ENCODE assay signal across 8 mouse cellular contexts in the genomic region with DNA sequence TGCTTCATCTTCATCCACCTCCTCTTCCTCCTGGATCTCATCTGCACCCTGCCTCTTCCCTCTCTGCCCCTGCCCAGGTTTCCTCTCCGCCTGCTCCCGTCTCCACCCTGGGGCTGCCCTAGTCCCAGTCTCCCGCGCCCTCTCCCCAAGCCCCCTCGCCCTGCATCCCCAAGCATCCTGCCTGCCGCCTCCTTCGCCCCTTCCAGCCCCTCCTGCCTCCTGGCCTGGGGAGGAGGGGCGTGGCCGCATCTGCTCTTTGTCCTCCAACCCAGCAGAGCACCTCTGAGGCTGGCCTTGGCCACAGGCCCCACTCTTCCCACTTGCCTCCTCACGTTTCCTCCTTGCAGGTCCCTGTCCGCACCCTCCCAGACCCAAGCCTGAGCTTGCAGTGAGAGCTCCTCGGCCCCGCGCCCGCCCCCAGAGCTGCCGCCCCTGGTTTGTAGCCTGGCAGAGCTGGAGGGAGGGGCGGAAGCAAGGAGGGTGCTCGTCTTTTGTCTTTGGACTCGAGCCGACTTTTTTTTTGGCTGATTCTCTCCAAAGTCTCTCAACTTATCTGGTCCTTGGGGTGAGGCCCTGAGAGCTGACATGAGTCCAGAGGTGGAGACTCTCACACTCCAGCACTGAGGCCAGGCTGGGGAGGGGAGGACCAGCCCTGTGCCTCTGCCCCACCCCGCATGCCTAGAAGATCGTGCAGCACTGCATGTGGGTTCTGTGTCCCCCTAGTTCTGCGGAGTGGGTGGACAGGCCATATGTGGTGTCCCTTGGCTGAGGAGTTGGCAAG. TPM values are rescaled to one million over a fixed set of nuclear protein-coding genes. Genes with fewer than 3 reads are reported as not detected.
A peak's percentile ranks its signal among the peaks of the same experiment; 100 is the strongest.
DNase-seq lines count a peak whose midpoint lies in the region; ATAC-seq and TF ChIP-seq lines count a peak whose summit lies in the region.

No protein-coding gene starts in this region.

- H3K27ac ChIP-seq in embryonic facial prominence, embryonic 10.5 days (replicated peaks) = peak overlapping the region; percentile 81
- H3K27ac ChIP-seq in heart, embryonic 10.5 days = peak overlapping the region; percentile 83
- no peak overlapping the region for H3K27ac ChIP-seq in small intestine, adult 2 months (ENCODE audit: insufficient read depth, low read depth, low read length)

- no peaks in the 10 kb centered on the region for H3K9me3 ChIP-seq in embryonic facial prominence, embryonic 10.5 days
- no peaks in the 10 kb centered on the region for H3K9me3 ChIP-seq in heart, embryonic 10.5 days

- peak; percentile 71 for DNase-seq in urinary bladder, postnatal 14 days (ENCODE audit: low spot score)
- no peak for DNase-seq in urinary bladder, postnatal 10 days (ENCODE audit: low spot score)
- DNase-seq in embryonic facial prominence, embryonic 10.5 days (ENCODE audit: low spot score) = peak; percentile 67
- no peak for DNase-seq in heart, embryonic 10.5 days (ENCODE audit: low spot score)
- DNase-seq in kidney, postnatal 25 days = peak; percentile 37 to 63
- peak; percentile 61 to 72 for DNase-seq in lung, postnatal 4 days

- no peak for ATAC-seq in granulocyte monocyte progenitor cell, adult 5-6 weeks (replicated peaks; ENCODE audit: poor library complexity, severe bottlenecking)

- H3K27me3 ChIP-seq in embryonic facial prominence, embryonic 10.5 days (replicated peaks; ENCODE audit: low read depth, poor library complexity, severe bottlenecking) = peaks cover 31% of the 10 kb centered on the region
- peaks cover 39% of the 10 kb centered on the region for H3K27me3 ChIP-seq in heart, embryonic 10.5 days (ENCODE audit: insufficient read depth, poor library complexity, severe bottlenecking)
- peaks cover 4% of the 10 kb centered on the region; the same call in 1 of the 2 replicates for H3K27me3 ChIP-seq in small intestine, adult 2 months (ENCODE audit: control insufficient read depth, insufficient read depth, low read length)

- 11% methylated on average over 23 of the region's 23 CpGs for WGBS in embryonic facial prominence, embryonic 10.5 days
- 10% methylated on average over 23 of the region's 23 CpGs for WGBS in heart, embryonic 10.5 days
- WGBS in small intestine, adult 2 months = 15% methylated on average over 23 of the region's 23 CpGs

- peaks cover 77% of the 10 kb centered on the region for H3K4me1 ChIP-seq in embryonic facial prominence, embryonic 10.5 days
- H3K4me1 ChIP-seq in heart, embryonic 10.5 days = peaks cover 78% of the 10 kb centered on the region
- peaks cover 12% of the 10 kb centered on the region for H3K4me1 ChIP-seq in small intestine, adult 2 months (ENCODE audit: control insufficient read depth, insufficient read depth, insufficient read length, low read length)

- no peak for TF ChIP-seq POLR2A in small intestine, adult 2 months (IDR thresholded peaks at IDR 0.05; ENCODE audit: low read depth, low read length)

- H3K4me3 ChIP-seq in embryonic facial prominence, embryonic 10.5 days = peak overlapping the region; percentile 52
- H3K4me3 ChIP-seq in heart, embryonic 10.5 days = peak overlapping the region; percentile 56
- peak overlapping the region; percentile 0 for H3K4me3 ChIP-seq in small intestine, adult 2 months (ENCODE audit: low read depth, low read length)

- TF ChIP-seq CTCF in small intestine, adult 2 months (IDR thresholded peaks at IDR 0.05; ENCODE audit: extremely low read depth, insufficient read length, insufficient replicate concordance, low read depth, low read length) = no peak

- H3K36me3 ChIP-seq in embryonic facial prominence, embryonic 10.5 days (replicated peaks) = peaks cover 35% of the 10 kb centered on the region
- H3K36me3 ChIP-seq in heart, embryonic 10.5 days = peaks cover 24% of the 10 kb centered on the region
- no peaks in the 10 kb centered on the region for H3K36me3 ChIP-seq in small intestine, adult 2 months (ENCODE audit: control insufficient read depth, insufficient read depth, low read length)

RNA-seq across cellular contexts. Expression of gene Kctd17, which starts 9.1 kb away (rescaled TPM):
- polyA plus RNA-seq in embryonic facial prominence, embryonic 10.5 days (2016; fragmentation: Nextera tagmentation; extraction: Ambion mirVana) = 49.6 and 51.6 TPM in 2 replicates
- polyA plus RNA-seq in heart, embryonic 10.5 days (2016; fragmentation: Nextera tagmentation; extraction: Ambion mirVana) = 23.0 and 30.3 TPM in 2 replicates
- polyA plus RNA-seq in small intestine, adult 2 months (2012; rRNA removed) = 46.8 and 52.9 TPM in 2 replicates
- total RNA-seq in granulocyte monocyte progenitor cell, adult 5-6 weeks (2014; fragmentation: Nextera tagmentation) = 13.0 and 27.4 TPM in 2 replicates
- total RNA-seq in granulocyte monocyte progenitor cell, adult 5-6 weeks (2017) = 8.3 and 15.4 TPM in 2 replicates

RNA-seq across cellular contexts. Expression of gene Tmprss6, which starts 31.0 kb away (rescaled TPM):
- polyA plus RNA-seq in embryonic facial prominence, embryonic 10.5 days (2016; fragmentation: Nextera tagmentation; extraction: Ambion mirVana) = 0.24 and 0.37 TPM in 2 replicates
- polyA plus RNA-seq in heart, embryonic 10.5 days (2016; fragmentation: Nextera tagmentation; extraction: Ambion mirVana) = 0.06 and 1.7 TPM in 2 replicates
- 0.11 and 0.14 TPM in 2 replicates for polyA plus RNA-seq in small intestine, adult 2 months (2012; rRNA removed)
- not detected in 2 replicates for total RNA-seq in granulocyte monocyte progenitor cell, adult 5-6 weeks (2014; fragmentation: Nextera tagmentation)
- total RNA-seq in granulocyte monocyte progenitor cell, adult 5-6 weeks (2017) = not detected in 2 replicates

RNA-seq across cellular contexts. Expression of gene Mpst, which starts 31.2 kb away (rescaled TPM):
- 0.98 and 1.1 TPM in 2 replicates for polyA plus RNA-seq in embryonic facial prominence, embryonic 10.5 days (2016; fragmentation: Nextera tagmentation; extraction: Ambion mirVana)
- 0.75 and 1.4 TPM in 2 replicates for polyA plus RNA-seq in heart, embryonic 10.5 days (2016; fragmentation: Nextera tagmentation; extraction: Ambion mirVana)
- polyA plus RNA-seq in small intestine, adult 2 months (2012; rRNA removed) = 115 and 177 TPM in 2 replicates
- 8.4 and 9.1 TPM in 2 replicates for total RNA-seq in granulocyte monocyte progenitor cell, adult 5-6 weeks (2014; fragmentation: Nextera tagmentation)
- total RNA-seq in granulocyte monocyte progenitor cell, adult 5-6 weeks (2017) = 26.2 and 30.2 TPM in 2 replicates

RNA-seq across cellular contexts. Expression of gene Tst, which starts 31.7 kb away (rescaled TPM):
- 10.4 and 12.7 TPM in 2 replicates for polyA plus RNA-seq in embryonic facial prominence, embryonic 10.5 days (2016; fragmentation: Nextera tagmentation; extraction: Ambion mirVana)
- 9.5 and 25.6 TPM in 2 replicates for polyA plus RNA-seq in heart, embryonic 10.5 days (2016; fragmentation: Nextera tagmentation; extraction: Ambion mirVana)
- 17.7 and 30.3 TPM in 2 replicates for polyA plus RNA-seq in small intestine, adult 2 months (2012; rRNA removed)
- total RNA-seq in granulocyte monocyte progenitor cell, adult 5-6 weeks (2014; fragmentation: Nextera tagmentation) = 18.7 and 29.9 TPM in 2 replicates
- 12.6 and 16.5 TPM in 2 replicates for total RNA-seq in granulocyte monocyte progenitor cell, adult 5-6 weeks (2017)

RNA-seq across cellular contexts. Expression of gene Tex33, which starts 41.7 kb away (rescaled TPM):
- polyA plus RNA-seq in embryonic facial prominence, embryonic 10.5 days (2016; fragmentation: Nextera tagmentation; extraction: Ambion mirVana) = not detected in 2 replicates
- not detected in 2 replicates for polyA plus RNA-seq in heart, embryonic 10.5 days (2016; fragmentation: Nextera tagmentation; extraction: Ambion mirVana)
- not detected in 2 replicates for polyA plus RNA-seq in small intestine, adult 2 months (2012; rRNA removed)
- not detected in 2 replicates for total RNA-seq in granulocyte monocyte progenitor cell, adult 5-6 weeks (2014; fragmentation: Nextera tagmentation)
- not detected in 2 replicates for total RNA-seq in granulocyte monocyte progenitor cell, adult 5-6 weeks (2017)

Comparison
In these comparisons a context has a peak if more than half of its experiments do, and no peak if none do; other contexts are left out.
1. DNase-seq: peak in urinary bladder, postnatal 14 days (single experiment), embryonic facial prominence, embryonic 10.5 days (single experiment), kidney, postnatal 25 days (2 of 2) and lung, postnatal 4 days (2 of 2); none in urinary bladder, postnatal 10 days (single experiment) and heart, embryonic 10.5 days (single experiment).
2. H3K4me3 ChIP-seq: peak in every context shown above with its lines; median percentile 56 in heart, embryonic 10.5 days; 52 in embryonic facial prominence, embryonic 10.5 days; 0 in small intestine, adult 2 months.
3. RNA of gene Mpst, which starts 31.2 kb away (polyA plus RNA-seq): 115 to 177 TPM in small intestine, adult 2 months; 0.75 to 1.4 TPM in heart, embryonic 10.5 days and 0.98 to 1.1 TPM in embryonic facial prominence, embryonic 10.5 days; every median in the first group is over 10 times any median in the second.